Mouse (Mus musculus) G1E (cell line): ENCODE measurements at regions not wholly inside any gene's neighbourhood (a gene's known extent, or its start where the extent isn't known, plus 50 kb on each side); places are given as distances from the start of the nearest gene placed in this dataset.

Source experiments
- ATAC-seq: 2 replicates; pipeline ENCODE4 v1.8.0; 2016; ENCODE audit warnings: mild to moderate bottlenecking; ENCODE audit not compliant: insufficient number of reproducible peaks, poor library complexity, low FRiP score, severe bottlenecking; ENCODE audit errors: extremely low read depth
- DNase-seq: peaks from one replicate; pipeline ENCODE4 v3.0.0; 2012; ENCODE audit warnings: low spot score
- H3K27me3 ChIP-seq: 2 replicates; pipeline ENCODE4 v1.6.1; 2012; ENCODE audit warnings: mild to moderate bottlenecking, low read length, inconsistent platforms; ENCODE audit not compliant: insufficient read depth
- H3K36me3 ChIP-seq: replicated peaks from 2 replicates; pipeline ENCODE3; 2012; ENCODE audit warnings: mild to moderate bottlenecking, inconsistent platforms
- H3K4me1 ChIP-seq: 2 replicates; pipeline ENCODE4 v1.6.1; 2012; ENCODE audit warnings: low read depth, low read length, inconsistent platforms, mixed read lengths; ENCODE audit not compliant: insufficient read depth
- H3K4me3 ChIP-seq: 2 replicates; pipeline ENCODE4 v1.5.1; 2012; ENCODE audit warnings: low read depth, mild to moderate bottlenecking, inconsistent platforms, low read length, moderate library complexity, mixed read lengths
- H3K9me3 ChIP-seq: replicated peaks from 2 replicates; pipeline ENCODE4 v1.6.1; 2012; ENCODE audit warnings: inconsistent platforms
- CTCF ChIP-seq: IDR thresholded peaks from 2 replicates; pipeline ENCODE4 v1.5.1; 2012; ENCODE audit warnings: low read depth, low read length, inconsistent platforms, mixed read lengths
- GATA1 ChIP-seq: IDR thresholded peaks from 2 replicates; pipeline ENCODE4 v1.6.1; 2012; ENCODE audit warnings: borderline replicate concordance, low read length, inconsistent platforms, mixed read lengths
- GATA2 ChIP-seq: IDR thresholded peaks from 2 replicates; pipeline ENCODE4 v1.6.1; 2012; ENCODE audit warnings: low read depth, low read length, inconsistent platforms, borderline replicate concordance
- POLR2AphosphoS5 ChIP-seq: IDR thresholded peaks from 2 replicates; pipeline ENCODE4 v1.6.1; 2012; ENCODE audit warnings: low read depth, low read length, inconsistent platforms; ENCODE audit not compliant: insufficient replicate concordance
- TAL1 ChIP-seq: conservative IDR thresholded peaks from 2 replicates; pipeline ENCODE4 v1.6.1; 2012; ENCODE audit warnings: low read depth, low read length, inconsistent platforms, mixed read lengths

GRCm38 (mm10) chr11:45173546-45173945 is 556.4 kb downstream of the Ebf1 start:
- H3K4me1 ChIP-seq = no peaks in the 10 kb centered on the region
- TF ChIP-seq TAL1 (no peak), POLR2AphosphoS5 (no peak), CTCF (no peak), GATA1 (no peak), GATA2 (no peak)
- H3K4me3 ChIP-seq = no peak overlapping the region
- no peaks in the 10 kb centered on the region for H3K36me3 ChIP-seq
- ATAC-seq (no peak), DNase-seq (no peak)
- no peaks in the 10 kb centered on the region for H3K27me3 ChIP-seq
- H3K9me3 ChIP-seq = no peaks in the 10 kb centered on the region

- DNase-seq = no peak
- Histone ChIP-seq H3K4me3 (no peak overlapping the region), H3K9me3 (no peaks in the 10 kb centered on the region), H3K27me3 (no peaks in the 10 kb centered on the region), H3K4me1 (no peaks in the 10 kb centered on the region), H3K36me3 (no peaks in the 10 kb centered on the region)
- TF ChIP-seq CTCF (no peak), GATA2 (no peak), TAL1 (no peak), POLR2AphosphoS5 (no peak), GATA1 (no peak)
- no peak for ATAC-seq
These were observed 557.0 kb downstream of the Ebf1 start for GRCm38 (mm10) chr11:45174071-45174470.

- DNase-seq = no peak
These were observed 558.0 kb downstream of the Ebf1 start for GRCm38 (mm10) chr11:45174811-45175798.

GRCm38 (mm10) chr11:45176971-45177370 is 559.9 kb downstream of the Ebf1 start:
- no peak for DNase-seq
- Histone ChIP-seq H3K36me3 (no peaks in the 10 kb centered on the region), H3K27me3 (no peaks in the 10 kb centered on the region), H3K4me1 (no peaks in the 10 kb centered on the region), H3K4me3 (no peak overlapping the region), H3K9me3 (no peaks in the 10 kb centered on the region)
- no peak for ATAC-seq
- TF ChIP-seq CTCF = no peak
- TF ChIP-seq POLR2AphosphoS5 = no peak
- no peak for TF ChIP-seq GATA1
- TF ChIP-seq TAL1 = no peak
- TF ChIP-seq GATA2 = no peak

More at GRCm38 (mm10) chr11:45174811-45175798, 558.0 kb downstream of the Ebf1 start:
- no peak for TF ChIP-seq CTCF
- TF ChIP-seq GATA1 = no peak
- Histone ChIP-seq H3K4me3 (no peak overlapping the region), H3K36me3 (no peaks in the 10 kb centered on the region), H3K4me1 (no peaks in the 10 kb centered on the region), H3K27me3 (no peaks in the 10 kb centered on the region), H3K9me3 (no peaks in the 10 kb centered on the region)
- ATAC-seq = no peak

GRCm38 (mm10) chr11:45178036-45178435 is 560.9 kb downstream of the Ebf1 start:
- Histone ChIP-seq H3K4me3 (no peak overlapping the region), H3K4me1 (no peaks in the 10 kb centered on the region), H3K36me3 (no peaks in the 10 kb centered on the region), H3K27me3 (no peaks in the 10 kb centered on the region), H3K9me3 (no peaks in the 10 kb centered on the region)
- ATAC-seq = no peak
- no peak for DNase-seq
- TF ChIP-seq TAL1 (no peak), POLR2AphosphoS5 (no peak), GATA2 (no peak), GATA1 (no peak)

- no peaks in the 10 kb centered on the region for H3K4me1 ChIP-seq
- TF ChIP-seq CTCF = no peak
- TF ChIP-seq GATA2 = no peak
- no peak for TF ChIP-seq TAL1
- TF ChIP-seq GATA1 = no peak
- TF ChIP-seq POLR2AphosphoS5 = no peak
- H3K27me3 ChIP-seq = no peaks in the 10 kb centered on the region
- H3K36me3 ChIP-seq = no peaks in the 10 kb centered on the region
- H3K4me3 ChIP-seq = no peak overlapping the region
- ATAC-seq = no peak
- no peak for DNase-seq
- H3K9me3 ChIP-seq = no peaks in the 10 kb centered on the region
These were observed 561.9 kb downstream of the Ebf1 start for GRCm38 (mm10) chr11:45179019-45179418.
